Mouse (Mus musculus) stomach, adult 2 months (tissue): Measurements from ENCODE around the gene Slc25a33. TPM values are rescaled to one million over a fixed set of nuclear protein-coding genes. Genes with fewer than 3 reads are reported as not detected.

ENCODE experiments used
- polyA plus RNA-seq: library from polyadenylated mRNA; depleted of rRNA; stranded (reverse); fragments of >200 nt; gene quantifications from 2 replicates; pipeline ENCODE4 v1.2.3, GENCODE M21; 2012; rRNA removed

Slc25a33 gene
- polyA plus RNA-seq: 12.0 and 21.4 TPM in 2 replicates

DNA sequence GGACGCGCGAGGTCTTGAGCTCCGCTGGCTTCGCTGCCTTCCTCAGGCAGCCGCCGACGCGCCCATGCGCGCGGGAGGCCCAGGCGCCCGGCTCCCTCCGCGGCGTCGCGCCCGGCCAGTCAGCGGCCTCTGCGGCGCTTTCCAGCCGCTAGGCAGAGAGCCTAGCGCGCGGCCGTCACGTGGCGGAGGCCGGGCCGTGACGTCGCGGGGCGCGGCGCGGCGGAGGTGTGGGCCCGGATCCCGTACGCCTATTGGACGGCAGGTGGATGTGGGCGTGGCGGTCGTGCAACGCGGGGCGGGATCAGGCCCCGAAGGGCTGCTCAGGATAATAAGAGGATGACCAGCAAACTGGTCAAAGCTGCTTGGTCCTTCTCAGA lies at the start of gene Slc25a33:
Gene Slc25a33, minus strand, starts transcription at position 184 of the 377 bp plus-strand sequence.

DNA sequence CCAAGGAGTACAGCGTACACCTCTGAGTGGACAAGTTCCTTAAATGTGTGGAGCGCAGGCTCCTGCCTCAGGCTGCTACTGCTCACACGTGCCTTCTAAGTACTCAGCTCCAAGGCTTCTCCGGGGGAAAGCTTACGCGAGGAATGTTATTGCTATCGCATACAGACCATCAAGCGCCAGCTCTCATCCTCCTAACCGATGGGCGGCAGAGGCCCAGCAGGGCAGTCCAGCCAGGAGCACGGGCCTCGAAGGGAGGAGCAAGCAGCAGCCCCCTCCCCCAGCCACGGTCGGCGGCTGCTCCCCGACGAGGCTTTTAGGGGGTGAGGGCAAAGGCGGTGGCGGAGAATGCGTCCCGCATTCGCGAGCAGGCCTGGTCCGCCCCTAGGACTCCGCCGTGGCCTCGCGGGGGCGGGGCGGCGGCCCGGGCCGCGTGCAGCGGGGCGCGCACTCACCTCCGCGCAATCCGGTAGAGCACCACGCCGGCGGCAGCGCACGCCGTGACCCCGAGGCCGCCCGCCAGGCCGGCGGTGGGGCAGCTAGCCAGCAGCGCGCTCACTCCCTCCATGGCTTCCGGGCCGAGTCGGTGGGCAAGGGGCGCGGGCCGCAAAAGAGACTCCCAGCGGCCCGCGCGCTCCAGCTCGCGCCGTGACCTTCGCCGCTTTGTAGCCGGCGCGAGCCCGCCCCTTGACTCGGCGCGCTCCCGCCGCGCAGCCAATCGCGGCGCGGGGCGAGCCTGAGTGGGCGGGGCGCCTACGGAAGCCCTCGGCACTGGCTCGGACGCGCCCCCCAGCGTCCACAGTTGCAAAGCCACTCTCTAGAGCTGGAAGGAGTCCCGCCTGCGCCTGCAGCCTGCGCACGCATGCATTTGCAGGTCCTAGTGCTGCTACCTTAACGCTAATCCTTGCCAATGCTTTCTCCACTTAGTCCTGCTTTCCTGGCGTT lies 36.4 kb downstream of the Slc25a33 start, which contains the start of gene Tmem201:
Gene Tmem201, minus strand, starts transcription at position 662 of the 942 bp plus-strand sequence.

DNA sequence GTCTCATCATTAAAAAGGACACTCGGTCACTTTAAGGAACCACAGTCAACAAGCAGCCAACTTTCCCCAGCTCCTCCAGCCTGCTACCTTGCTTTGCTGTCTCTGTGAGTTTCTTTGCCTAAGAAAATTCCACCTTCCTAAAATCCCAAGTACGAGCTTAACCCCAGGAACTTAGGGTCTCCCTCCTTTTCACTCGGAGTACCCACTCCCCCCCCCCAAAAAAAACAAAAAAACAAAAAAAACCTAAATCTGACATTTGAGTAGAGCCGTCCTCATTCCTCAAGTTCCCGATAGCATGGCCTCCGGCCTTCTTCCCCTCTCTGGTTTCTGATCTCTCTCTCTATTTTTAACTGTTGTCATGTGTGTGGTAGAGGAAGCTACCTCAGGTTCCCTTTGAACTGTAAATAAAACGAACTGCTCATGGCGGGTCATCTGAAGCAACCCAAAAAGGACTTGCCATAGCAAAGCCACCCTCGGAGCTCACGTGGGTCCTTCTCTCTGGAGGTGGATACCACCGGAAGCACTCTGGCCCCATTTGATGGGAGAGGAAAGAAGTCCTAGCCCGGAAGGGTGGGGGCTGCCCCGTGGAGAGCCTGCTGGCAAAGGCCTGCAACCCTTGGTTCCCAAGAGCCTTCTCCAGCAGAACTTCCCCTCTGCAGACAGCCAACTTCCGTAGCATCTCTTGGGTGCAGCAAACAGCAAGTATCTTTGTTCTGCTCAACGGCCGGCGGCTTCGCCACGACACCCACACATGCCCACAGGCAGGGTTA lies 71.7 kb downstream of the Slc25a33 start, which contains the start of gene Pik3cd:
Gene Pik3cd, minus strand, starts transcription at position 362 of the 770 bp plus-strand sequence.

Other genes starting within 250 kb of the Slc25a33 start
- 27.0 and 27.3 TPM in 2 replicates for gene Clstn1, start 187.8 kb downstream of the Slc25a33 start, polyA plus RNA-seq
- gene Pik3cd, start 71.7 kb downstream of the Slc25a33 start, polyA plus RNA-seq: 1.8 and 2.7 TPM in 2 replicates
- 15.5 and 16.0 TPM in 2 replicates for gene Tmem201, start 36.2 kb downstream of the Slc25a33 start, polyA plus RNA-seq
- 11.1 and 15.0 TPM in 2 replicates for gene Spsb1, start 180.8 kb upstream of the Slc25a33 start, polyA plus RNA-seq
- 23.2 and 24.8 TPM in 2 replicates for gene H6pd, start 234.7 kb upstream of the Slc25a33 start, polyA plus RNA-seq